Mouse (Mus musculus): ENCODE data around the gene Gm5935. TPM values are rescaled to one million over a fixed set of nuclear protein-coding genes. Genes with fewer than 3 reads are reported as not detected.

Gene Gm5935
- polyA plus RNA-seq (2012; rRNA removed) = not detected in 2 replicates

DNA sequence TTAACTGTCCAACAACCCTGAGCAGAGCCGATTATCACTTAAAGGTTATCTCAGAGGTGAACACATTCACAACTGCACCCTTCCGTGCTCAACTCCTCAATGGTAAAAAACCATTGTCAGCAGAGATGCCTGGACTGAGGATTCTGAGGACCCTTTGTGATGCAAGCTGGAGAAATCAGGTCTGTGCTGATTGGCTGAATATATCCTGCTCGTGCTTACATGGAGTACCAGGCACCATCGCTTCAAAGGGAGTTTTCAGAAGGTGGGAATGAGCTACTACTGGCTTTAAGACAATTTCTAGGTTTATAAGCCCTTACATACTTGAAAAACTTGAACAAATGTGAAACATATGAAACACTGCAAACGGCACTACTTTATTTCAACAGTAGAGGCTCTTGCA is at the start of gene Gm5935:
Gm5935 (minus strand) TSS at position 101 of the 400 bp plus-strand sequence.

Other genes with a start within 250 kb of the Gm5935 start
- gene Gm4297, start 200.3 kb downstream of the Gm5935 start, polyA plus RNA-seq (2012; rRNA removed) = not detected in 2 replicates